Mouse (Mus musculus) heart, adult 2 months (tissue): ENCODE measurements at regions not wholly inside any gene's neighbourhood (a gene's known extent, or its start where the extent isn't known, plus 50 kb on each side); places are given as distances from the start of the nearest gene placed in this dataset.

Experiments used
- CTCF ChIP-seq: fragments of 200-600 bp; IDR thresholded peaks from 2 replicates; pipeline ENCODE4 v1.8.1; 2022; ENCODE audit warnings: antibody characterized with exemption, mild to moderate bottlenecking, moderate library complexity
- POLR2A ChIP-seq: fragments of 200-500 bp; IDR thresholded peaks from 2 replicates; pipeline ENCODE4 v1.6.1; 2011; ENCODE audit warnings: mild to moderate bottlenecking, low read depth, low read length, control low read depth; ENCODE audit not compliant: insufficient read depth

DNA sequence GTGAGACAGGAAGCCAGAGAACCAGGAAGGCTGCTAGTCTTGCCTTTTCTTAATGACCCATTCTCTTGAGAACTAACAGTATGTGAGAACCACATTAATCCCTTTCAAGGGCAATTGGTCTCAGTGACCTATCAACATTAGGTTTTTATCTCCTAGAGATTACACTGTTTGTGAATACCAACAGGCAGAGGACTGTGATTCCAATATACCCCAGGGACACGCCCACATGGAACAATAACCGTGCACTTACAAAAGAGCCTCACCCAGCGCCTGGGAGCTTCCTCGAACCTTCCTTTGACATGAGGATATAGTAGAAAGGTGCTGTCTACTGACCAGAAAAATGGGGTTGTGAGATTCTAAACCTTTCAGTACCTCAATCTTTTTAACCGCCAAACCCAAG, 157.6 kb upstream of the Kif2a start:
- TF ChIP-seq CTCF (no peak), POLR2A (no peak)
